Mouse (Mus musculus) forebrain, embryonic 11.5 days (tissue): ENCODE results near the gene Epas1. TPM values are rescaled to one million over a fixed set of nuclear protein-coding genes. Genes with fewer than 3 reads are reported as not detected.

Experiments
- ATAC-seq: fragments of 200-750 bp; cut with Nextera tagmentation; replicated peaks from 2 replicates; pipeline ENCODE4 v1.8.0; 2017; ENCODE audit warnings: moderate TSS enrichment; ENCODE audit not compliant: low FRiP score
- DNase-seq: peaks from one replicate; pipeline ENCODE4 v3.0.0-alpha.2; 2017; ENCODE audit warnings: low spot score
- H3K27ac ChIP-seq: fragments of 300-500 bp; sonication (generic); 2 replicates; pipeline ENCODE4 v1.5.1; 2014; ENCODE audit warnings: low read depth, low read length
- H3K27me3 ChIP-seq: fragments of 300-500 bp; sonication (generic); 2 replicates; pipeline ENCODE4 v1.6.1; 2014; ENCODE audit warnings: mild to moderate bottlenecking, low read length, mixed read lengths; ENCODE audit not compliant: control insufficient read depth, insufficient read depth
- H3K36me3 ChIP-seq: fragments of 300-500 bp; sonication (generic); 2 replicates; pipeline ENCODE4 v1.6.1; 2014; ENCODE audit warnings: mild to moderate bottlenecking, low read length, moderate library complexity, mixed read lengths; ENCODE audit not compliant: control insufficient read depth, insufficient read depth
- H3K4me1 ChIP-seq: fragments of 300-500 bp; sonication (generic); replicated peaks from 2 replicates; pipeline ENCODE4 v1.6.1; 2014; ENCODE audit warnings: low read length, mixed read lengths; ENCODE audit not compliant: control insufficient read depth, insufficient read depth
- H3K4me2 ChIP-seq: fragments of 300-500 bp; sonication (generic); 2 replicates; pipeline ENCODE4 v1.6.1; 2014; ENCODE audit warnings: low read depth, mild to moderate bottlenecking, low read length, moderate library complexity, mixed read lengths; ENCODE audit not compliant: severe bottlenecking
- H3K4me3 ChIP-seq: fragments of 300-500 bp; sonication (generic); 2 replicates; pipeline ENCODE4 v1.5.1; 2014; ENCODE audit warnings: low read depth, low read length
- H3K9ac ChIP-seq: fragments of 300-500 bp; sonication (generic); 2 replicates; pipeline ENCODE4 v1.6.1; 2014; ENCODE audit warnings: low read length
- H3K9me3 ChIP-seq: fragments of 300-500 bp; sonication (generic); 2 replicates; pipeline ENCODE4 v1.6.1; 2016; ENCODE audit warnings: low read length, mixed read lengths; ENCODE audit not compliant: control insufficient read depth
- WGBS: fragments of 180-500 bp; shearing (Covaris S2); extraction: QIAGEN DNeasy Blood & Tissue Kit; methylation state at CpG from one replicate; pipeline ENCODE4 v1.1.7; 2014; 5-methylcytosine and 5-hydroxymethylcytosine counted together
- polyA plus RNA-seq: library from polyadenylated mRNA; unstranded; fragments of >200 nt; fragmentation: Nextera tagmentation; extraction: Ambion mirVana; gene quantifications from 2 replicates; pipeline ENCODE4 v1.2.1, GENCODE M21; 2014

Epas1 gene
- polyA plus RNA-seq, 1 experiment from 2014 or later, result 6.9 TPM

- Histone ChIP-seq H3K27me3 (no peaks in the 10 kb centered on the region), H3K9me3 (no peaks in the 10 kb centered on the region), H3K4me2 (no peak overlapping the region), H3K4me3 (no peak overlapping the region), H3K27ac (no peak overlapping the region), H3K4me1 (no peaks in the 10 kb centered on the region), H3K36me3 (no peaks in the 10 kb centered on the region), H3K9ac (no peak overlapping the region)
- ATAC-seq, result no peak
- no peak for DNase-seq
- WGBS, result 92% methylated on average over 6 of the region's 6 CpGs
Observed at GRCm38 (mm10) chr17:86778147-86778546, 24.6 kb downstream of the Epas1 start.

GRCm38 (mm10) chr17:86779191-86780130 is 26.0 kb downstream of the Epas1 start:
- ATAC-seq (no peak), DNase-seq (no peak)
- H3K27ac ChIP-seq, result no peak overlapping the region
- no peaks in the 10 kb centered on the region for H3K4me1 ChIP-seq
- no peak overlapping the region for H3K4me3 ChIP-seq
- no peaks in the 10 kb centered on the region for H3K36me3 ChIP-seq
- WGBS, result 73% methylated on average over 15 of the region's 15 CpGs
- H3K27me3 ChIP-seq, result no peaks in the 10 kb centered on the region
- H3K9ac ChIP-seq, result no peak overlapping the region
- no peak overlapping the region for H3K4me2 ChIP-seq
- H3K9me3 ChIP-seq, result no peaks in the 10 kb centered on the region

DNA sequence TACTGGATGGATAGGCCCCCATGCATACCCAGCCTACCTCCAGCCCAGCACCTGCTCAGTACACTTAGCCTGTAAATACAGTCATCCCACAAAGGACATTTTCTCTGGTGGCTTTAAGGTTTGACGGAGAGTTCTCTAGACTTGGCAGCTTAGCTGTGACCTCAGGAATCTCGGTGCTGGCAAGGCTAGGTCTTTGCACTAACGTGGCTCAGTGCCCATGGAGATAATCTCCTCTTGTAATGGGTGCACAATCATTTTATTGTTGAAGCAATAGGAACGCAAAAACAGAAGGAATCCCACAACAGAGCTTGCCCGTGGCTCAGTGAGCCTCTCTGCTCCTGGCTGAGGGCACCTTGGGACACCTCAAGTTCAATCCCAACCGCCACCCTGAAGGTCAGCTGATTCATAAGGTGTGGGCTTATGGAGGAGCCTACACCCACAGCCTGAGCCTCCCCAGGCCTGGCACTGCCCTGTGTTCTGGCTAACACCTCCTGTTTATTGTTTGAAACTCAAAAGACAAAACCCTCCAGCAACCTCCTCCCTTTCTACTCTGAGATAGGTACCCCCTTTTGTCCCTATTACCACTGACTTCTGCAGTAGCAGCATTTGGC is 27.3 kb downstream of the Epas1 start:
- no peak overlapping the region for H3K4me3 ChIP-seq
- ATAC-seq (no peak), DNase-seq (no peak)
- H3K9ac ChIP-seq, result no peak overlapping the region
- H3K4me2 ChIP-seq, result no peak overlapping the region
- 65% methylated on average over 6 of the region's 6 CpGs for WGBS
- no peaks in the 10 kb centered on the region for H3K4me1 ChIP-seq
- H3K27ac ChIP-seq, result no peak overlapping the region
- no peaks in the 10 kb centered on the region for H3K27me3 ChIP-seq
- H3K36me3 ChIP-seq, result no peaks in the 10 kb centered on the region
- no peaks in the 10 kb centered on the region for H3K9me3 ChIP-seq

DNA sequence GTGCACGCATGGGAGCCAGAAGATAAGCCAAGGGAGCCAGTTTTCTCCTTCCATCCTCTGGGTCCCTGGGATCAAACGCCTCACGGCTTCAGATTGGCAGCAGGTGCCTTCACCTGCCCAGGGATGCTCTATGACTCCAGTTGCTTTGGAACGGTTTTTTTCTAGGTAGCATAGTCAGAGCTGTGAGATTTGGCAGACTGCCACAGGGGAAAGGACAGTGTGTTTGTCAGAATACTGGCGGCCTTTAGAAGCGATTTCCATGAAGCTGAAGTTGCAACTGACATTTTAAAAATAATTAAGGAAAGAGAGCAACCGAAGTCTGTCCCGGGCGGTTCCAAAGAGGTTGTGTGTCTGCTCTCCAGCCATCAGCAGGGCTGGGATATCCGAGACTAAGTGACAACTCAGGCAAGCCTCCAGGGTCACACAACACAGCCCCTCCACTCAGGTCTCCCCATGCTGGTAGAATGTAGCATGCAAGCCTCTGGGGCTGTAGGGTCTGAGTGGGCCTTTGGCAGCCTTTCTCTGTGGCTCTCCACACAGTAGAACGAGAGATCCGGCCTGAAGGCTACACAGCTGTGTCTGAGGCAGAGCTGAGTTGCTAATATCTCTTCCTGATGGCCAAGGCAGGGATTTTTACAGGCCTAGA is 28.4 kb downstream of the Epas1 start:
- Histone ChIP-seq H3K9me3 (no peaks in the 10 kb centered on the region), H3K4me2 (no peak overlapping the region), H3K36me3 (no peaks in the 10 kb centered on the region), H3K9ac (no peak overlapping the region), H3K27me3 (no peaks in the 10 kb centered on the region), H3K4me1 (no peaks in the 10 kb centered on the region), H3K4me3 (no peak overlapping the region), H3K27ac (no peak overlapping the region)
- DNase-seq (no peak), ATAC-seq (no peak)
- 87% methylated on average over 12 of the region's 12 CpGs for WGBS

DNA sequence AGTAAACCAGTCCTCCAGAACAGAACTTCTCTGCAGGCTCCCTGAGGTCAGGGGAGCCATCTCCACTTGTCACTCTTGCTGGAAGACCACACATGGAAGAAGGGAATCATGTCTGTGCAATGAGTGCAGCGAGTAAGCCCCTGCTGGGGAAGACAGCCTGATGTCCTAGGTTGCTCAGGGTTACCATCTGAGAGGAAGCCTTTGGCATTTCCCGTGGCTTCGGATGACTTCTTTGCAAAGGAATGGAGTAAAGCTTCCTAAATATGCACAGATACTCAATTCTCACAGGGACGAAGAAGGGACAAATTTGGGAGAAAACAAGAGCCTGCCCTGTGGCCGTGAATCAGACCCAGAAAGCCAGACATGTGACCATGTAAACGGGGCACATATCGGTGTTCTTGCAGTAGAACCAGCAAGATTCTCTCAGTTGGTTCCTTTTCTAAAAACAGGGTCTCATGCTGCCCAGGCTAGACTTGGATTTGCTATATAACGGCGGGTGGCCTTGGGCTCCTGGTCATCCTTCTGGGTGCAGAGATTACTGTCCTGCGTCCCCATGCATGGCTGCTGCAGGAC is 31.0 kb downstream of the Epas1 start:
- 85% methylated on average over 10 of the region's 10 CpGs for WGBS
- ATAC-seq, result no peak

GRCm38 (mm10) chr17:86785612-86786011 is 32.1 kb downstream of the Epas1 start:
- no peaks in the 10 kb centered on the region for H3K27me3 ChIP-seq
- DNase-seq, result no peak
- H3K4me2 ChIP-seq, result no peak overlapping the region
- no peak for ATAC-seq
- H3K4me3 ChIP-seq, result no peak overlapping the region
- no peak overlapping the region for H3K9ac ChIP-seq
- H3K4me1 ChIP-seq, result 0 out of 2 replicates have a peak, but pooled peaks cover 2% of the 10 kb centered on the region
- no peak overlapping the region for H3K27ac ChIP-seq
- no peaks in the 10 kb centered on the region for H3K36me3 ChIP-seq
- H3K9me3 ChIP-seq, result no peaks in the 10 kb centered on the region
- WGBS, result 58% methylated on average over 7 of the region's 7 CpGs

More for the DNA sequence above, 31.0 kb downstream of the Epas1 start:
- H3K9me3 ChIP-seq, result no peaks in the 10 kb centered on the region
- no peak overlapping the region for H3K4me3 ChIP-seq
- no peak overlapping the region for H3K27ac ChIP-seq
- H3K27me3 ChIP-seq, result no peaks in the 10 kb centered on the region
- no peak overlapping the region for H3K4me2 ChIP-seq
- H3K4me1 ChIP-seq, result 0 out of 2 replicates have a peak, but pooled peaks cover 2% of the 10 kb centered on the region
- H3K9ac ChIP-seq, result no peak overlapping the region
- H3K36me3 ChIP-seq, result no peaks in the 10 kb centered on the region
- no peak for DNase-seq

DNA sequence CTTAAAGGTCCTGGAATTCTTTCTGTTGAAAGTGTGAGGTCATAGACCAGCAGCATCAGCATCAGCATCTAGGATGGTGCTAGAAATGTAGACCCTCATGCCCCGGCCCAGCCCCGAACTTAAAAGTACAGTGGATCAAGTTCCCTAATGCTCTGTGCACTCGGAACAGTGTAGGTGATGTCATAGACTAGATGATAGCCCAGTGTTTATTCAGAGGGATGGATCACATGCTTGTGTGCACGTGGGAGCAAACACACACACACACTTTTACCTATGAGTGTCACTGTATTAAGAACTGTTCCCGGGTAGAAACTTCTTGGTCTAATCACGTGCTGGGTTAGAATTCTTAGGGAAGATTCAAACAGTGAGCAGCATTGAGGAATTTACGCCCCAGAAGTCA is 33.0 kb downstream of the Epas1 start:
- ATAC-seq, result no peak
- Histone ChIP-seq H3K36me3 (no peaks in the 10 kb centered on the region), H3K4me3 (no peak overlapping the region), H3K9ac (no peak overlapping the region), H3K9me3 (no peaks in the 10 kb centered on the region), H3K27me3 (no peaks in the 10 kb centered on the region), H3K4me2 (no peak overlapping the region), H3K27ac (no peak overlapping the region), H3K4me1 (0 out of 2 replicates have a peak, but pooled peaks cover 2% of the 10 kb centered on the region)
- WGBS, result 85% methylated on average over 7 of the region's 7 CpGs
- DNase-seq, result no peak

DNA sequence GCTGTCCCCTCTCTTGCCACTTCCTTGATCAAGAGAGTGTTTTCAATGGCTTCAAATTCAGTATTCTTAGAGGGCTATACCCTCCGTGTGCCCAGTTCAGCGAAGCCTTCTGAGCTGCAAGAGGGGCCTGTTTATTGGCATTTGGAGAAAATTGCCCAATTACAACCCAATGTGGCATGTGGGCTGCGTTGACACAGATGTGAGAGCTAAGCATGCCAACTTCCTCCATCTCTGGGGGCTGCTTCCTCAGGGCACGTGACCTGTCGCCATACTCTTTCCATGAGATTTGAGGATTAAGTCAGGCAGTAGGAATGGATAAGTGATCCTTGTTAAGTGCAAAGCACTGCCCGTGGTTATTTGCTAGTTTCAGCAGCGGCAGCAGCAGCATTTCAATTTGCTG is 34.3 kb downstream of the Epas1 start:
- no peak for DNase-seq
- ATAC-seq, result no peak
- Histone ChIP-seq H3K4me3 (no peak overlapping the region), H3K4me1 (0 out of 2 replicates have a peak, but pooled peaks cover 2% of the 10 kb centered on the region), H3K36me3 (no peaks in the 10 kb centered on the region), H3K27ac (no peak overlapping the region), H3K27me3 (no peaks in the 10 kb centered on the region), H3K9me3 (no peaks in the 10 kb centered on the region), H3K9ac (no peak overlapping the region), H3K4me2 (no peak overlapping the region)
- WGBS, result 74% methylated on average over 7 of the region's 7 CpGs
